Mouse (Mus musculus): ENCODE data around the gene Lrrc75a. TPM values are rescaled to one million over a fixed set of nuclear protein-coding genes. Genes with fewer than 3 reads are reported as not detected.

Gene Lrrc75a
- total and polyA plus RNA-seq, 3 experiments: 7.0 to 8.9 TPM; not detected in 1

DNA sequence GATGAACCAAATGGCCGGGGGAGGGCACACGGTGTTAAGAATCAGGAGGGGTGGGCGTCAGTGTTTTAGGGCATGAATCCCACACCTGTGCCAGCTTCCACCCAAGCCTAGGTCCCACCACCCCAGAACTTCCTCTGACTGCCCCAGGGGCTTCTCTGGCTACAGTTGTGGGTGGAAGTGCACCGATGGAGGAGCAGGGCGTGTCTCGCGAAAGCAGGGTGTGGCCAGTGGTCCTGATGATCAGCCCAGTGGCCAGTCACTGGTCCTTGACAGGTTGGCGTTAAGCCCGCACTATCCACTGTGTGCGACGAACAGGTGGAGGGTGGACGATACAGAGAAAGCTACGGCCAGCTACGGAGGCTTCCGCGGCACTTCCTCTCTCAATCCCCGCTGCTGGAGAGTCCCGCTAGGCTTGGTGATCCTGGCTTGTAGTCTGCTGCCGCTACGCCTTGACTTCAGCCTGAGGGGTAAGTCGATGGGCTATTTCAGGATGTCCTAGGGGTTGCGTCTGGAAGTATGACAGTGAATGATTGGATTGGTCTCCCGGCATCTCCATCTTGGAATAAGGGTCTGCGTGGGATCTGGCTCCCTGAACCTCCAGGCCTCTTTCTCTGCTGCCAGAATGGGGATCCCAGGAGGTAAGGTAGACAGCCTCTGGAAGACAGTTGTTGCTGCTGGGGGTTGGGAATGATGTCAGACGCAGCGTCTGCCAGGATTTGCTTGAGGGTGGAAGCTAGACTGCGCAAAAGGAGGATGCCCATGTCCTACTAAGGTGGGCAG, 72.5 kb downstream of the Lrrc75a start:
- H3K4me3 ChIP-seq (ENCODE audit: control insufficient read depth in 1 of 2, insufficient read depth in 1 of 2, low read depth in 2 of 2, low read length in 2 of 2): peak overlapping the region; percentile 71 to 84
- peak overlapping the region; percentile 90 for H3K27ac ChIP-seq (ENCODE audit: control insufficient read depth, low read depth, low read length)
- no peaks in the 10 kb centered on the region; the same call in 1 of the 2 replicates for H3K79me2 ChIP-seq (ENCODE audit: control insufficient read depth, insufficient read depth, low read length, poor library complexity)
- H3K27me3 ChIP-seq (ENCODE audit: control insufficient read depth in 1 of 2, insufficient read depth in 2 of 2, low read length in 2 of 2): no peaks in the 10 kb centered on the region
- H3K36me3 ChIP-seq (ENCODE audit: control insufficient read depth in 1 of 2, insufficient read depth in 2 of 2, low read length in 2 of 2): peaks cover 0 to 11% of the 10 kb centered on the region in 2 experiments; a peak in 2 of 4 replicates
- peaks cover 0 to 21% of the 10 kb centered on the region in 2 experiments; a peak in 3 of 4 replicates for H3K4me1 ChIP-seq (ENCODE audit: control insufficient read depth in 1 of 2, insufficient read depth in 2 of 2, low read length in 2 of 2)
- H3K9me3 ChIP-seq (replicated peaks; ENCODE audit: insufficient read depth, low read length): no peaks in the 10 kb centered on the region
- DNase-seq (ENCODE audit: low read depth, low spot score): peak; percentile 74
- TF ChIP-seq SIN3A (IDR thresholded peaks at IDR 0.05; ENCODE audit: low read length) (no peak), UBTF (IDR thresholded peaks at IDR 0.05; ENCODE audit: borderline replicate concordance, insufficient read depth, low read depth, low read length) (0 out of 2 replicates have a peak, but pooled peaks have one; percentile 82), NELFE (IDR thresholded peaks at IDR 0.05; ENCODE audit: low read depth, low read length) (peak; percentile 33; the same call in 1 of the 2 replicates), MXI1 (IDR thresholded peaks at IDR 0.05; ENCODE audit: low read depth, low read length) (peak; percentile 25; the same call in 1 of the 2 replicates), BHLHE40 (IDR thresholded peaks at IDR 0.05; ENCODE audit: borderline replicate concordance, low read depth, low read length) (no peak; the same call in 1 of the 2 replicates), POLR2A (IDR thresholded peaks at IDR 0.05; ENCODE audit: control insufficient read depth in 1 of 2, insufficient read depth in 1 of 2, low read depth in 1 of 2, low read length in 2 of 2, poor library complexity in 1 of 2) (peak; percentile 30 to 32; a peak in 1 of 4 replicates), GABPA (IDR thresholded peaks at IDR 0.05; ENCODE audit: low read depth, low read length) (no peak), POLR2AphosphoS2 (IDR thresholded peaks at IDR 0.05; ENCODE audit: low read length) (peak; percentile 31; the same call in 1 of the 2 replicates), ETS1 (IDR thresholded peaks at IDR 0.05; ENCODE audit: low read depth, low read length) (0 out of 2 replicates have a peak, but pooled peaks have one; percentile 9), CHD1 (IDR thresholded peaks at IDR 0.05; ENCODE audit: low read depth, low read length) (no peak), GATA1 (IDR thresholded peaks at IDR 0.05; ENCODE audit: low read depth, low read length) (no peak), ZNF384 (IDR thresholded peaks at IDR 0.05; ENCODE audit: low read depth, low read length) (no peak; the same call in 1 of the 2 replicates)
- H3K9ac ChIP-seq (ENCODE audit: control insufficient read depth, low read depth, low read length, poor library complexity, severe bottlenecking): peak overlapping the region; percentile 67

DNA sequence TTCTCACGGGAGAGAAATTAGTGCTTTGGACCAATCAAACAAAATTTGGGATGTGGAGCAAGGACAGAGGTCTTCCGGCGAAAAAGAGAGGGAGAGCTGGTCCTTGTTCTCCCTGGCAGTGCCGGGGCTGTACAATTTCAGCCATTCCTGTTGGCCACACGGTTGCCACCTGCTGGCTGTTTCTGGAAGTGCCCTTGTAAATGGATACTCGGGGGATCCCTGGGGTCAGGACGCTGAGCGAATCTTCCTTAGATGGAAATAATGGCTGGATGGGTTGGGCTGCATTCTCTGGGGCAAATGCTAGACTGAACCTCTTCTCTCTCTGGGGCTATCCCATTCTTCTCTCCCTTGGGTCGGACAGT, 73.0 kb downstream of the Lrrc75a start:
- Histone ChIP-seq H3K36me3 (ENCODE audit: control insufficient read depth in 1 of 2, insufficient read depth in 2 of 2, low read length in 2 of 2) (peaks cover 0 to 11% of the 10 kb centered on the region in 2 experiments; a peak in 2 of 4 replicates), H3K27ac (ENCODE audit: control insufficient read depth, low read depth, low read length) (peak overlapping the region; percentile 90), H3K9ac (ENCODE audit: control insufficient read depth, low read depth, low read length, poor library complexity, severe bottlenecking) (peak overlapping the region; percentile 67), H3K4me3 (ENCODE audit: control insufficient read depth in 1 of 2, insufficient read depth in 1 of 2, low read depth in 2 of 2, low read length in 2 of 2) (peak overlapping the region; percentile 71 to 84), H3K27me3 (ENCODE audit: control insufficient read depth in 1 of 2, insufficient read depth in 2 of 2, low read length in 2 of 2) (no peaks in the 10 kb centered on the region), H3K4me1 (ENCODE audit: control insufficient read depth in 1 of 2, insufficient read depth in 2 of 2, low read length in 2 of 2) (peaks cover 0 to 21% of the 10 kb centered on the region in 2 experiments; a peak in 3 of 4 replicates), H3K79me2 (ENCODE audit: control insufficient read depth, insufficient read depth, low read length, poor library complexity) (no peaks in the 10 kb centered on the region; the same call in 1 of the 2 replicates), H3K9me3 (replicated peaks; ENCODE audit: insufficient read depth, low read length) (no peaks in the 10 kb centered on the region)
- TF ChIP-seq CTCF (IDR thresholded peaks at IDR 0.05 in 2 of 3, conservative IDR thresholded peaks at IDR 0.05 in 1 of 3; ENCODE audit: control insufficient read depth in 1 of 3, insufficient read depth in 1 of 3, low read depth in 2 of 3, low read length in 3 of 3, poor library complexity in 1 of 3, severe bottlenecking in 1 of 3): peak; percentile 93 to 96 (median 95)
- TF ChIP-seq MAFK (IDR thresholded peaks at IDR 0.05; ENCODE audit: borderline replicate concordance, low read depth, low read length): no peak
- TF ChIP-seq SMC3 (IDR thresholded peaks at IDR 0.05; ENCODE audit: low read depth, low read length): peak; percentile 87
- TF ChIP-seq ZNF384 (IDR thresholded peaks at IDR 0.05; ENCODE audit: low read depth, low read length): peak; percentile 59; the same call in 1 of the 2 replicates
- peak; percentile 62 for TF ChIP-seq RAD21 (IDR thresholded peaks at IDR 0.05; ENCODE audit: low read depth, low read length)
- peak; percentile 46; the same call in 1 of the 2 replicates for TF ChIP-seq MAX (IDR thresholded peaks at IDR 0.05; ENCODE audit: low read length)
- no peak for TF ChIP-seq BHLHE40 (IDR thresholded peaks at IDR 0.05; ENCODE audit: borderline replicate concordance, low read depth, low read length)
- peak; percentile 40 for TF ChIP-seq NELFE (IDR thresholded peaks at IDR 0.05; ENCODE audit: low read depth, low read length)
- TF ChIP-seq ZC3H11A (IDR thresholded peaks at IDR 0.05; ENCODE audit: low read depth, low read length): peak; percentile 58
- peak; percentile 33; the same call in 1 of the 2 replicates for TF ChIP-seq TCF12 (IDR thresholded peaks at IDR 0.05; ENCODE audit: low read depth, low read length)
- no peak for TF ChIP-seq POLR2AphosphoS5 (IDR thresholded peaks at IDR 0.05; ENCODE audit: borderline replicate concordance, low read depth, low read length)
- peak; percentile 42; the same call in 1 of the 2 replicates for TF ChIP-seq MXI1 (IDR thresholded peaks at IDR 0.05; ENCODE audit: low read depth, low read length)
- TF ChIP-seq HCFC1 (IDR thresholded peaks at IDR 0.05; ENCODE audit: low read depth, low read length): peak; percentile 49
- DNase-seq (ENCODE audit: low read depth, low spot score): peak; percentile 92
